Mouse (Mus musculus) neural tube, embryonic 10.5 days (tissue): ENCODE measurements around the gene Fam208b.
"Not testable (repeated sequence)": the region's sequence is repeated elsewhere in the genome, so short reads cannot be mapped to it uniquely, and the experiment has no call there.

Source experiments
- DNase-seq: peaks from one replicate; pipeline ENCODE4 v3.0.0-alpha.2; 2017; ENCODE audit warnings: low spot score; ENCODE audit errors: extremely low spot score

The Fam208b gene

GRCm38 (mm10) chr13:3519357-3519756 lies 91.6 kb downstream of the Fam208b start:
- not testable (repeated sequence) for DNase-seq
